Mouse (Mus musculus): ENCODE measurements around the gene Inf2.

Inf2 gene

DNA sequence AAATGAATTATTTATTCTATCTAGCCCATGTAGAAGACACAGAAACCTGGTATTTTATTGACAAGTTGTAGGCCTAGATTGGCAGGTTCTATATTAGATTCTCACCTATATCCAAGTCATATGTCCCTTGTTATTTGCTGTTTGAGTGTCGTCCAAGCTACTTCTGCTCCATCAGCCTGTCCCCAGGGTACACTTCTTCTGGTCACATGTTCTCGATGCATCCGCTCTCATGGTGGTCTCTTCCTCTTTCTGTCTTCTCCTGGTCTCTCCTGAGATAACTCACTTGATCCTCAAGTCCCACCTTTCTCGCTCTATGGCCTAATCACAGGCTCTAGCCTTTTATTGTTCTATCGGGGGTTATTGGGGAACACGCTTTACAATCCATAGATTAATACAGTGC lies 25.6 kb upstream of the Inf2 start:
- in situ Hi-C loops (cut with MboI, MseI) = loop anchor here (10.0 kb wide), 1 partner anchor 1042 kb away; no protein-coding TSS in a partner anchor

DNA sequence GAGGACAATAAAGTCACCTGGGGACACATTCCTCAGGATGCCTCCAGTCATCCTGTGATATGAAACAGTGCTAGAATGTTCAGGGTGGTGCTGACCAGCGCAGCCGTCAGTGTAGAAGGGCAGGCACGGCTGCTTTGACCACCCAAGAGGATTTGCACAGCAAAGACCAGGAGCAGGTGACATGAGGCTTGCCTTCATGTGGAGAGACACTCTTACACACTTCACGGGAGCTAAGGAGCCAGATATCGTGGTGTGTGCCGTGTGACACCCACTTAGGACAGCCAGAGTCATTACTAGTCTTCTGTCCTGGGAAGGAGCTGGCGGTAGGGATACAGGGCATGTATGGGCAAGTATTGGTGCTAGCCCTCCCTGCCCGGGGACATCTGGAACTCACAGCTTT lies 18.4 kb upstream of the Inf2 start:
- in situ Hi-C loops (cut with MboI, MseI) = no loop called here

DNA sequence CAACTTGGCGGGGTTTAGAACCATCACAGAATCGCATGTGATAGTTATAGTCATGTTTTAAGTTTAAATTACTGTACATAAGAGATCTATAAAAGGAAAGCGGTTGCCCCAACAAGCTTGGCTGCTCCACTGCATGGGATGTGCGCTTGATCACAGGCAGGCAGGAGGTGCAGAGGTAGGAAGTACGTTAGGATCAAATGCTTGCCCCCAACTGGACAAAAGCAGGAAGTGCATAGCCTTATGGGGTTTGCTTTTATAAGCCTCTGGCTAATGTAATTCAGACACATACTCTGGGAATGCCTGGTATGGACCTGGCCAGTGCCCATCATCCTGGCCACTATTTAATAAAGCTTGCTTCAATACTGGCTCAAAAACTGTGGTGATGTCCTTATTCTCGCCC lies 17.5 kb upstream of the Inf2 start:
- in situ Hi-C loops (cut with MboI, MseI) = no loop called here

DNA sequence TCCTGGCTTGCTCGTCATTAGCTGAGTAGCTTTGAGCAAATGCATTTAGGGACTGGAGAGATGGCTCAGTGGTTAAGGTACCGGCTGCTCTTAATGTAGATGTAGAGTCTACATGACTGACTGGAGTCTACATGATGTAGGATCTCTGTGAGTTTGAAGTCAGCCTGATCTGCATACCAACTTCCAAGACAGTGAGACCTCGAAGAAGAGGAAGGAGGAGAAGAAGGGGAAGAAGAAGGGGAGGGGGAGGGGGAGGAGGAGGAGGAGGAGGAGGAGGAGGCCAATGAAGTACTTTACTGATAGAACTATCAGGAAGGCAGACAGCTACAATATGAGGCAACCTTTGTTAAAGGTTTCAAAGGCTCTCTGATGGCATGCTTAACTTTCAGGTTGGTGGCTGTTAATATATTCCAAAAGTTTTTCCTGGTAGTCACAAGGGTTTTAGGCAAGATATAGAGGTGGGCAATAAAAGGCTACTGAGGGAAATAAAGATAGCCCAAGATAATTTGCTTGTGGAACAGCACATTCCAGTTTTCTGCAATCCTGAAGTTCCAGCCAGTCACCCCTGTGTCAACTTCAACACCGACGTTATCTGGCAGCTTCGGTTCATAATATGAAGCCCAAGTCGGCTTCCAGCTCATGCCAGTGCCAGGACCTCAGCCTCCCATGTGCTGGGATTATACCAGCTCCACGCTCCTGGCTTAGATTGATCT lies 13.2 kb upstream of the Inf2 start:
- in situ Hi-C loops (cut with MboI, MseI) = no loop called here

DNA sequence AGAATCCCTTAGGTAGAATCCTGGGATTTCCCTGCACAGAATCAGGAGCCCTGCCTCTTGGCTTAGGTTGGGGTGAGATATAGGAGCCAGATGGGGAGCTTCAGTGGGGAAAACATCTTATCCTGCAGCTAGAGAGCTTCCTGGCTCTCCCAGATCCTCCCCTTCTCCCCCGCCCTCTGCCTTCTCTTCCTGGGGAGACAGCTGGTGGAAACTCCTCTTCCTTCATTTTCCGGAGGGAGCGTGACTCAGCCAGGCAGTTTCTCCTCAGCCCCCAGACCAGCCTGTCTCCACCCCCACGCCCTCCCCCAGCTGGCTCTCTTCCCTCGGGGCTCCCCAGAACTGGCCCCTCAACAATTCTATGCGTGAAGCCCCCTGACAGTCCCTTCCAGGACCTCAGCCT lies 12.2 kb upstream of the Inf2 start:
- in situ Hi-C loops (cut with MboI, MseI) = no loop called here

DNA sequence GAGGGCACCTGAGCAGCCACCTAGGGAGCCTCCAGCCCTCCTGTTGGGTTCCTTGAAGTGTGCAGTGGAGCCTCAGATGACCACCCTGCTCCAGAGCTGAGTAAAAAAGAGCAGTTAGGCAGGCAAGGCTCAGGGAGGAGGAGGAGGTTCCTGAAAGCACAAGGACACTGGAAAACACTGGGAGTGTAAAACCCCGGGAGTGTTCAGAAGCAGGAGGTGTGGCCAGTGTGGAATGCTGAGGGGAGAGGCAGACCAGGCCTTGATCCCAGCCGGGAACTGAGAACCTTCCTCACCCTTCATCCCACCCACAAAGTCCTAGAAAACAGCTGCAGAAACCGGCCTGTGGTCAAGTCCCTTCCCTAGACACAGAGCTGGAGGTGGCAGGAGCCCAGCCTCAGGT lies 11.8 kb upstream of the Inf2 start:
- in situ Hi-C loops (cut with MboI, MseI) = no loop called here

DNA sequence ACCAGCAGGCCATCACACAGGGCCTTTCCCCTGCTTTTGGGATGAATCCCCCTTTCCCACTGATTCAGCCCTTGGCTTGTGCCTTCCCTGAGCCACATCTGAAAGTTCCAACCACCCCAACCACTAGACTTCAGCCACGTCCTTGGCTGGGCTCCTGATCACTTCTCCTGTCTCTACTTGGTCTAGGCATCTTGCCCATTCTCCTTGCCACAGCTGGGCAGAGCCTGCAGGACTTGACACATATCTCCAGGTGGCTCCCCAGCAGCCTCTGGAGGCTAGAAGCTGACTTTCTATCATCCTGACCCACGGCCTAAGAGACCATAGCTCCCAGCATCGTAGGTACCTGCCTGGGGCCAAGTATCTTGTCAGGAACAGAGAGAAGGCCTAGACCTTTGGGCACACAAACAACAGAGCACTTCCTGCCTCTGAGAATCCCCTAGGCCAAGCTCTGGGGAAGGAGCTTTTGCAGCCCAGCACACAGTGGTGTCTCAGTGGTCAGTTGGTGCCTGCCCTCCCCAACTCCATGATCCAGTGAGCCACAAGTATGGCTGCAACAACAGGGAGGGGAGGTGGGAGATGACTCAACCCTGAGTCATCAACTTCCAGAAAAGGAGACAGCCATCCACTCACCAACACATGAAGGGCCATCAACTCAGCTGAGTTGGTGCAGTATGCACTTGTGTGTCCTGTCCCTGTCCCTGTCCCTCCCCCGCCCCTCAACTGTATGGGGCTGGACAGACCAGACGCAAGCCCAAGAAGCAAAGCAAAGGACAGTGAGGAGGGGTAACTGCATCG lies 10.1 kb upstream of the Inf2 start:
- in situ Hi-C loops (cut with MboI, MseI) = no loop called here

DNA sequence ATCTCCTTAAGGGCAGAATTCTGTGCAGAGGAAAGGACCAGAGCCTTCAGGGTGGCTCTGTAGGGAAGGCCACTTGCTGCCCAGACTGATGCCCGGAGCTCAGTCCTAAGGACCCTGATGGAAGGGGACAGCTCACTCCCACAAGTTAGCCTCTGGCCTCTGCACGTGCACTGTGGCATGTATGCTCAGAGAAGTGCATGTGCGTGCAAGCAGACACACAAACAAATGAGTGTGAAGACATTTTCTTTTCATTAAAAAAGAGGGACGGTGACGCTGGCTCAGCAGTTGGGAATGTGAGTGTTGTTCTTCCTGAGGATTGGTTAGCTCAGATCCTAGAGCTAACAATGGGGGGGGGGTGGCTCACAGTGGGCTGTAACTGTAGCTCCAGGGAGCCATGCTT lies 9.2 kb upstream of the Inf2 start:
- in situ Hi-C loops (cut with MboI, MseI) = no loop called here

DNA sequence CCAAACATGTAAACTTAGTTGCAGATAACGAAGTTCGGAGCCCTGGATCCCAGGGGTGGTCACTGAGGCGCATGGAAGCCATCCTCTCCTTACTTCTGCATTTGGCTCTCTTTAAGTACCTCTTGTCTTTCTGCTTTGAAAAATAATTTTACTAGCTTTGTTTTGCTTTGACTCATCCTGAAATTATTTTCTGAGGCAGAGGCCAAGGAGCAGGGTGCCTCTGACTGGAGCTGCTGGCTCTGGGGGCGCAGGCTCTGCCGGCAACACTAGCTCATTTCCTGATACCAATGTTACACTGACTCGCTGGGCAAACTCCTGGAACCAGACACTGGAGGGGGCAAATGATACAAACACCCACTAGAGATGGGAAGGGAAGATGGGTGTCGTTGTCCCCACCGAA lies 8.7 kb upstream of the Inf2 start:
- in situ Hi-C loops (cut with MboI, MseI) = no loop called here

DNA sequence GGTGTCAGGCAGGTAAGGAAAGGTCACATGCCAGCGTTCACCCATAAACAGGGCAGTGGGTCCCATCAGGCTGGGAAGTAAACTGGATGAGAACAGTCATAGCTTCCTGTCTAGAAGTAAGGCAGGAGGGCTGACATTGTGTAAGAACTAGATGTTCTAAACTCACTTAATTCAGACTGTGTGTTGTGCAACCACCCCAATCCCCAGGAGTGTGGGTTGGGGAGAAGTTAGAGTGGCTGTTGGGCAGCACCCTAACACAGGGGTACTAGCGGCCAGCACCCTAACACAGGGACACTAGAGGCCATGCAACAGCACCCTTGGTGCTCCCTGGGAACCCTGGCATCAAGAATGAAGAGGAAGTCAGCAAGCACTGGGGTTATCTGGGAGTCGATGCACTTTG lies 7.5 kb upstream of the Inf2 start:
- in situ Hi-C loops (cut with MboI, MseI) = no loop called here

DNA sequence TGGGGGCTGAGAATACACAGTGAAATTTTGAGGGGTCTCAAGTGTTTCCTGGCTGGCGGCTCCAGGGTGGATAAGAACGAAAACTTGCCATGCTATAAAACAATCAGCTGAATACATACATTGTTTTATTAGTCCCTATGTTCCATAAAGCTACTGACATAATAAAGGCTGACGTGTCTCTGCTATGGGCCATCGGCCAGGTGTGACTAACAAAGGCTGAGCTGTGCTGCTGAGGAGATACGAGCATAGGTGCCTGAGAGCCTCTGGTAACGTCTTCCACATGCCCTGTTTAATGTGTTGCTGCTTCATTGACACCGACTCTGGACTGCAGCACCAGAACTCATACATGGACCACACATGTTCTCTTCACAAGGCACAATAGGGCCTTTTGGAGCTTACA lies 3.6 kb upstream of the Inf2 start:
- in situ Hi-C loops (cut with MboI, MseI) = no loop called here

DNA sequence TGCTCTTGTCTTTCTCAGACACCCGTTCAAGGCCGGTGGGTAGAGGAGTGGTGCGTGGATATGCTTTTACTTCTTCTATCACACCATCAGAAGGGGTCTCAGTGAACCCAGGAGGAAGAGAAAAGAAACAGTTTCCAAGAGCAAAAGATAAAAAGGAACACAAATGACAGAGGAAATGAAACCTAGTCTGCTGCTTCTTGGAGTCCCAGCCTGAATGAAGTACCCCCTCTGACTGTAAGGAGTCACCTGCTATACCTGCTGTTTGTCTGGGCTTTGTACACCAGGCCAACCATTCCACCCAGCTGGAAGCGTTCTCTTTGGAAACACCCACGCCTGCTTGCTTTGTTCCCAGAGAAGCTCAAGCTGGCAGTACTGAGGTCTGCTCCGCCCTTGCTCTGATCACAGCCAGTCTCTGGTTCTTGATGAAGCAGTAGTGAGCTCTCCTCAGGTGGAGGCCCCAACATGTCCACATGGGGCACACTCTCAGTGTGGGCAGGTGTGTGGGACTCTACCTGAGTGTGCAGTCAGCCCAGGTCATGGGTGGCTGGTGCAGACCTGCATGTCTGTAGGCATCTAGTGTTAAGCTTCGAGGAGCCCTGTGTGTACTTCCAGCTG lies 2.6 kb upstream of the Inf2 start:
- in situ Hi-C loops (cut with MboI, MseI) = no loop called here

DNA sequence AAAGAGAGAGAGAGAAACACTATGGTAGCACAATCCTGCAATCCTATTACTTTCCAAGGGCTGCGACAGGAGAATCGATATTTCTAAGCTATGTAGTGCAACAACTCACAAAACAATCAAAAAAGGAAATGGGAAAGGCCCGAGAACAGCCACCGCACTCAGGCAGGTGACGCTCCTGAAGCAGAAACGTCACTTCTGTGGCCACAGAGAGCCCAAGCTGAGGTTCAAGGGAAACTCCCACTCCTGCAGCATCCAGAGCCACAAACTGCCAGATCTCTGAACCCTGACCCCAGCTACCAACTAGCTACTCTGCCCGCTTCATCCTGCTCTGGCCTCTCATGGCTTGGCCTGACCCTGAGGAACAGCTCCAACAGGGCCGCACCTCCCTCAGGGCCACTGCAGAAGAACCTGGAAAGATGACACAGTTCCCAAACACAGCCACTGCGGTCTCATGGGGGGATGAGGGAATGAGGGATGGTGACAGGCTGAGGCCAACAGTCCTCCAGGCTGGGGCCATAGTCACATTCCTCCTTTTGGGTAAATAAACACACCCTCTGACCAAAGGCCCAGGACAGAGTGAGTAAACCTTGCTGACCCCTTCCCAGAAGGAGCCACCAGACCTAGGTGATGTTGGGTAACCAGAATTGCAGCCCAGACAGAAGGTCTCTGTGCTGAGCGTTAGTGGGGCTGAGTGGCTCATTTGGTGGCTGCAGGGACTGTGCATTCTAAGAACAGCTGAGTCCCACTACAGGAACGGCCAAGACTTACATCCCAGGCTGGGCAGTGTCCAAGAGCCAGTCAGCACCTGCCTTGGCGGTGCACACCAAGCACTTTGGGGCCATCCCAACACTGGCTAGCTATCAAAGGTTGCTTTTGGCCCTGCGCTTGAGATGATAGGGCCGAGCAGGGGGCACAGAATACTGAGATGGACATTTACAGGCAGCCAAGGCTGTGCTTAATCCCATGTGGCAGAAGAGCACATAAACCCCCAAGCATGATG lies 1.2 kb upstream of the Inf2 start:
- in situ Hi-C loops (cut with MboI, MseI) = no loop called here

DNA sequence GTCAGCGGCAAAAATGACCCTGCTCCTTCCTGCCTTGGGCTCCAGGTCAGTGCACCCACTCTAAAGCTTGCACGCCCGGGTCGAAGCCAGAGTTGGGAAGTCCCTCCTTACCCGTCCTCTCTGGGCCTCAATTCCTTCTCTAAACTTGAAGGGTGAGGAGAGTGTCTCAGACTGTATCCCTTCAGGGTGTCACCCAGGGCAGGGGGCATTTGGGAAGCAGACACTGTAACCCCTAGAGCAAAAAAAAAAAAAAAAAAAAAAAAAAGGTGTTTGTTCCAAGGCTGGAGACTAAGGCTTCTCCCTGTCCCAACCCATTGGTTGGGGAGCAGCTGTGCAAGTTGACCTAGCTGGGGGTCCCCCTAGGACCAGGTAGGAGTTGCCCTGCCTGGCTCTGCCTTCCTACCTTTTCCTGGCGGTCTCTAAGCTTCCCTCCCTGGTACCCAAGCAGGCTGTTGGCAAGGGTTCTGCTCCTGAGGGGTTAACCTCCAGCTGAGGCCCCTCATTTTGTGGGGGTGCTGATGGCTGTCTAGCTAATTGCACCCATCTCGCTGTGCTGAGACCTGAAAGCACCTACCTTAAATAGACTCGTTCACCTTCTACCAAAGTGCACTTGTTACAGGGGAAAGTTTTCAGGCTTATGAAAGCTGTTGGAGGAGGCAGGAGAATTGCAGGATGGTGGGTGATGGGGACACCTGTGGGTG lies 1.1 kb downstream of the Inf2 start:
- in situ Hi-C loops (cut with MboI, MseI) = no loop called here

DNA sequence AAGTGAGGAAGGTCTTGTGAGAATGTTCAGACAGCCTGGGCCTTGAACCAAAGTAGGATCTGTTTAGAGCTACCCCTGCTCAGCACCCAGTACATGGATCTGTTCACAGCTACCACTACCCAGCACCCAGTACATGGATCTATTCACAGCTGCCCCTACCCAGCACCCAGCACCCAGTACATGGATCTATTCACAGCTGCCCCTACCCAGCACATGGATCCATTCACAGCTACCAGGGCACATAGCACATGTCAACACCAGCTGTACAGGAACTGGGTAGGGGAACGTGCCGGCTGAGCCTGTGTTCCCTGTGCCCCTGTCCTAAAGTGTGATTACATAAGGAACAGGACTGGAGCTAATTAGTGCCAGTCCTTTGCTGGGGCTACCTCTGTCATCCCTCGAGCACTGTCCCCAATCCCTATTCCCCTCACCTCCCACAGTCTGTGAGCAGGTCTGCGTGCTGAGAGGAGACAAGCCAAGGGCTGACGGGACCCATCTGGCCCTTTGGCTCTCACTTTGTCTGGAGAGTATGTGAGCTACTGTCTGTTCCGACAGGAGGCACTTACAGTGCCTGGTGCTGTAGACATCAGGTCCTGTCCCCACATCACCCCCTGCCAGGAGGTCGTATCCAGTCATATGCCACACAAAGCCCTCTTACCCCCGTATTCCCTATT lies 2.1 kb downstream of the Inf2 start:
- in situ Hi-C loops (cut with MboI, MseI) = no loop called here

DNA sequence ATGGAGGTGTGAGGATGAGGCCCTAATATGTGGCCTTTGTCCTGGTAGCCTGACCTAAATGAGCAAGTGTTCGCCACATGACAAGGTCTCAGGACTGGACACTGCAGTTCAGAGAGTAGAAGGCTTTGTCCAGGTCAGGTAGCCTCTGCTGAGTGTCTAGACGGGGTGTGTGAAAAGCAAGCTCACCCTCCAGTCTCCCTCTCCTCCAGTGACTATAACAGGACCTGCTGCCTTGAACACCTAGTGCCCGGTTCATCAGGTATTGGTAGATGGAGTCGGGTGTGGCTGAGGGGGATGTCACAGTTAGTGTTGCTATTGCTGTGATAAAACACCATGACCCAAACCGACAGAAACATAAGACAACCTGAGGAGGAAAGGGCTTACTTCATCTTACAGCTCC lies 2.7 kb downstream of the Inf2 start:
- in situ Hi-C loops (cut with MboI, MseI) = no loop called here

DNA sequence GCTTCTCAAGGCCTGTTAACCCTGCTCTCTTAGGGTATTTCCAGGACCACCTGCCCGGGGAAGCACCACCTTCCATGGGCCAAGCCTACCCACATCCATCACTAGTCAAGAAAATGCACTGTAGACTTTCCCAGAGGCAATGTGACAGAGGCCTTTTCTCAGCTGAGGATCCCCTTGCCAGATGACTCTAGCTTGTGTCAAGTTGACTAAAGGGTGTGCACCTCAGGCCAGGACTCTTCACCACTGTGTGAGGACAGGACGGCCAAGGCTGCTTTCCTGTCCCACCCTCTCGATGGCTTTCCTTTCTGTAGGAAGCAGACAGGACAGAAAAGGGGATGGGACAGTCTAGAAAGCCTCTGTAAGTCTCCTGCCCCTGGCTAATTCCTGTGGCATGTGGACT lies 3.1 kb downstream of the Inf2 start:
- in situ Hi-C loops (cut with MboI, MseI) = no loop called here

DNA sequence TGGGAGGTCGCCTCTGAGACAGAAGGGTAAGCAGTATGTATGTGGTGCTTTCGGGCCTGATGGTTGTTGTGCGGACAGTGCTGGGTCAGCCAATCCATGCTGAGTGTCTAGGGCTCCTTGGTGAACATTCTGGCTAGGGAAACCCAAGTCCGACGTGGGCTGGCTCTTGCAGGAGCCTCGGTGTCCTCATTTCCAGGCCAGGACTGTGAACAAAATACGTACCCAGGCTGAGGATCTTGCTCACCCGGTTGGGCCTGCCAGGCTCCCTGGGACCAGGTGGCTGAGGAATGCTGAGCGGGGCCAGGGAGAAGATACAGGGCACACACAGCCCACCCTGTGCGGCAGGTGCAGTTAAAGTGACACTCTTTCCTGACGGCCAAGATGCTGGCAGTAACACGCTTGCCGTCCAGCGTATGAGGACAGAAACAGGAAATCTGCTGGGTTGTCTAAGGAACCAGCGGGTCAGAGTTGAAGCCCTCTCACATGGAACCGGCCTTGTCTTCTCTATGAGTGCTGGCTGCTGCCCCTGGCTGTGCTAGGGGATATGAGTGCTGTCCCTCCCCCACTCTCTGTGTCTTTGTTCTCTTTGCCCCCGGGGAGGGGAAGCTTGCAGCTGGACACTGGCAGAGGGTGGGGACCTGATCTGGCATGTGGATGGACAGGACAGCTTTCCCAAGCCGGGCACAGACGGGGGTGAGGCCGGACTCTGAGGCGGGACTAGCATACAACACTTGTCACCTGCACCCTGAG lies 4.6 kb downstream of the Inf2 start:
- in situ Hi-C loops (cut with MboI, MseI) = no loop called here

DNA sequence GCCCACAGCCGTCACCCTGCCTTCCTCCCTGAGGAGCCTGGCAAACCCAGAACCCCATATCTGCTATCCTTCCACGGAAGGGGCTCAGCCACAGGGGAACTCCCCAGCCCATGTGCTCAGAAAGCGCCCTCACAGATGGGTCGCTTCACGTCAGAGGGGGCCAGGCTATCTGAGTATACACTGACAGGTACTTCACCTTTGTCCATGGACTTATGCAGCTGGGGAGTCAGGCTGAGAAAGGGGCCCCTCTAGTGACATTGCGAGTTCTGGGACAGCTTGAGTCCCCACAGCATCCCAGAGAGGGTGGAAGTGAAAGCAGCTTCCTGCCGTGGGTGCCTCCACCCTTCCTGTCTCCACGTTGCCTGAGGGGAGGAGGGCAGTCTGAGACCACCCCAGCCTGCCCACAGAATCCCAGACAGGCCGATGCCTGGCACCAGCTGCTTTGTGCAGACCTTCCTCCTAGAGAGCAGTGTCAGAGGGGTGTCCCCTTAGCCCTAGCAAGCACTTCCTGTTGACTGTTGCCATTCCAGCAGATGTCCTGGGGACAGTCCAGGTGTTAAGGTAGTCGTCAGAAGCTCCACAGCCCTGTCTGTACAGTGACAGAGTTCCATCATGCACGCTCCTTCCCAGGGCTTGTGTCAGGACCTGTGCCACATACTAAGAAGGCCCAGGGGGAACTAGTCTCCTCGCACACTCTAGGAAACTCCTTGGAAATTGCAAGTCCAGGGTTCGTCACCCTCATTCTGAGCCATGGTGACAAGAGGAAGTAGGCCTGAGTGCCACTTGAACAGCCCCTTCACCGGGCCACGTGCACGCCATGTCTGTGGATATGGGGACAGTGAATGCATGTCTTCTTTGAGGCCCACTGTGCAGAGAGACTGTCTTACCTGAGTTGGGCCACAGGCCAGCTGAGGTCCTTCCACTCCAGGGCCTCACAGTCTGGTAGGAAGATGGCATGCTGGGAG lies 5.6 kb downstream of the Inf2 start:
- in situ Hi-C loops (cut with MboI, MseI) = no loop called here
